Mouse (Mus musculus) liver, adult 2 months (tissue): ENCODE data around the gene Phf5a.

ENCODE experiments used
- CTCF ChIP-seq: fragments of 200-500 bp; IDR thresholded peaks from 2 replicates; pipeline ENCODE4 v1.5.1; 2011; ENCODE audit warnings: low read depth, low read length, control low read depth
- POLR2A ChIP-seq: fragments of 200-500 bp; IDR thresholded peaks from 2 replicates; pipeline ENCODE4 v1.6.1; 2011; ENCODE audit warnings: low read length, control low read depth; ENCODE audit not compliant: insufficient read depth; ENCODE audit errors: extremely low read depth

DNA sequence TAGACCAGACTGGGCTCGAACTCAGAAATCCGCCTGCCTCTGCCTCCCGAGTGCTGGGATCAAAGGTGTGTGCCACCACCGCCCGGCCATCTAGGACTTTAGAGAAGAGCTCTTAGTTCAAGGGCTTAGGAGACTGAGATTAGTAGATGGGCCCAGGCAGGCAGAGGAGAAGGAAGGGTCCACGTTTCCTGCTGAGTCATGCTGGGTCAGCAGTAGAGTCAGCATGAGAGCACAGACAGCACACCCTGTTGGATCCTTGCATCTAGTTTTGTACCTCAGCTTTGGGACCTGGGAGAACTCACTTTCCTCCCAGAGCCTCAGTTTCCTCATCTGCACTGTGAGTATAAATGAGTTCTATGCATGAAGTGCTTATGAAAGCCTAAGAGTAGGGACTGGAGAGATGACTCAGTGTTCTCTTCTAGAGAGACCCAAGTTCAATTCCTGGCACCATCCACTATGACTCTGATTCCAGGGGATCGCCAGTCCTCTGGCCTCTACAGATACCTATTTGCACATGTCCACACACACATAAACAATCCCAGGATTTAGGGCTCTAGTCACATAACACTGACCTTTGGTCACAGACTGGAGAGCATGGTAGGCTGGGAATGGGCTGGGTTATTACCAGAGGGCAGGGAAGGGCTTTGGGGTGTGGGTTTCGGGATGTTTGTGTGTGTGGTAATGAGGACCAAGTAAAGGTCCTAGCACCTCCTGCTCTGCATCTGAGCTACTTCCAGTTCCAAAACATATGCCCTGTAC is 20.3 kb upstream of the Phf5a start:
- no peak for TF ChIP-seq CTCF
- TF ChIP-seq POLR2A, result no peak
